Comparison of ENCODE assay signal across 8 mouse cellular contexts in the genomic region with DNA sequence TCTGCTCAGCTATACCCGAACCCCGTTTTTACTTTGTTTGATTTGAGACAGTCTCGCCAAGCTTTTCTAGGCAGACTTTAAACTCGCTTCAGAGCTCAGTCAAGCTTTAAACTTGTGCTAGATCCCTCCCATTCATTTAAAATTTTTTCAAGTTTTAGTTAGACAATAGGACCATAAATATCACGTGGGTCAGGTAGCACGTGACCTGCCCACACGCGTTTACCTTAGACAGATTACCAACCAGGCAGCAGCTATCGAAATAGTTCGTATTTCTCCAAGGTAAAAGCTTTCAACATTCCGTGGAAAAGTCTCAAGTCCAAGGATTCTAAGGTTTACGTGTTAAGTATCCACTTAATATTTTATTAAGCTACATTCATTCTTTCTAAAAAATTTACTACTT. TPM values are rescaled to one million over a fixed set of nuclear protein-coding genes. Genes with fewer than 3 reads are reported as not detected.
DNase-seq lines count a peak whose midpoint lies in the region; ATAC-seq lines count a peak whose summit lies in the region.

No protein-coding gene starts in this region.

- peak overlapping the region; percentile 74 for H3K27ac ChIP-seq in lung, embryonic 15.5 days

- peak overlapping the region; percentile 56 for H3K4me3 ChIP-seq in lung, embryonic 15.5 days

- H3K9ac ChIP-seq in lung, embryonic 15.5 days: peak overlapping the region; percentile 60

- peak overlapping the region; percentile 69 for H3K4me2 ChIP-seq in lung, embryonic 15.5 days

- no peaks in the 10 kb centered on the region for H3K36me3 ChIP-seq in lung, embryonic 15.5 days

- 5% methylated on average over 12 of the region's 12 CpGs for WGBS in lung, embryonic 15.5 days

- H3K4me1 ChIP-seq in lung, embryonic 15.5 days: peaks cover 4% of the 10 kb centered on the region

- H3K27me3 ChIP-seq in lung, embryonic 15.5 days: no peaks in the 10 kb centered on the region

- peak; percentile 76 for ATAC-seq in lung, embryonic 15.5 days (ENCODE audit: borderline replicate concordance, extremely low read depth, low FRiP score, low TSS enrichment)
- ATAC-seq in neutrophil, adult 5-6 weeks (ENCODE audit: extremely low read depth, insufficient number of reproducible peaks, low FRiP score, poor library complexity, severe bottlenecking): peak; percentile 72

- H3K9me3 ChIP-seq in lung, embryonic 15.5 days: no peaks in the 10 kb centered on the region

- peak; percentile 56 to 62 for DNase-seq in cerebellum, postnatal 14 days
- DNase-seq in cerebellum, adult 8-10 months: no peak
- DNase-seq in brain, adult 2 months (ENCODE audit: low read depth, low spot score): peak; percentile 63
- DNase-seq in heart, adult 18-20 months: peak; percentile 29 to 50
- peak; percentile 55 for DNase-seq in kidney, adult 18-20 months
- no peak for DNase-seq in layer of hippocampus, postnatal 10 days (ENCODE audit: low spot score in 2 of 2)

RNA-seq across cellular contexts. Expression of gene Tmem144, which starts 10.4 kb away (rescaled TPM):
- 10 to 100 TPM; 16.4 to 18.8 TPM for total RNA-seq in heart, adult 18-20 months (2021)
- 4.9 and 5.2 TPM in 2 replicates for polyA plus RNA-seq in lung, embryonic 15.5 days (2015; fragmentation: Nextera tagmentation; extraction: Ambion mirVana)
- 0.35 TPM in 1 of 2 replicates, not detected in the other for total RNA-seq in neutrophil, adult 5-6 weeks (2017)
- total RNA-seq in layer of hippocampus, postnatal 10 days (2021): 10 to 100 TPM in 1 of 2 experiments, 1 to 10 TPM in 1; 8.7 to 10.4 TPM

RNA-seq across cellular contexts. Expression of gene Fam198b, which starts 42.2 kb away (rescaled TPM):
- total RNA-seq in heart, adult 18-20 months (2021): 10 to 100 TPM in 1 of 2 experiments, 1 to 10 TPM in 1; 8.6 to 11.9 TPM
- 23.6 and 27.1 TPM in 2 replicates for polyA plus RNA-seq in lung, embryonic 15.5 days (2015; fragmentation: Nextera tagmentation; extraction: Ambion mirVana)
- total RNA-seq in neutrophil, adult 5-6 weeks (2017): not detected in 2 replicates
- total RNA-seq in layer of hippocampus, postnatal 10 days (2021): 1 to 10 TPM; 4.9 to 5.7 TPM

Comparison
In these comparisons a context has a peak if more than half of its experiments do, and no peak if none do; other contexts are left out.
1. DNase-seq: peak in cerebellum, postnatal 14 days (2 of 2), brain, adult 2 months (single experiment), heart, adult 18-20 months (2 of 2) and kidney, adult 18-20 months (single experiment); none in cerebellum, adult 8-10 months (single experiment) and layer of hippocampus, postnatal 10 days (0 of 2).